Mouse (Mus musculus): ENCODE measurements around the gene Borcs6. TPM values are rescaled to one million over a fixed set of nuclear protein-coding genes. Genes with fewer than 3 reads are reported as not detected.
A peak's percentile ranks its signal among the peaks of the same experiment; 100 is the strongest.

Borcs6 gene
- total RNA-seq, 2 experiments from 2014 or later: 26.6 to 30.8 TPM

- H3K4me3 ChIP-seq: no peak overlapping the region
- H3K27ac ChIP-seq: no peak overlapping the region
- no peak for DNase-seq (ENCODE audit: low spot score in 2 of 2)
- TF ChIP-seq CTCF (conservative IDR thresholded peaks at IDR 0.05): no peak
These were observed 45.0 kb downstream of the Borcs6 start for GRCm38 (mm10) chr11:69104487-69104886.

GRCm38 (mm10) chr11:69105227-69105626 is 45.7 kb downstream of the Borcs6 start:
- no peak overlapping the region for H3K4me3 ChIP-seq

GRCm38 (mm10) chr11:69105796-69106195 is 46.3 kb downstream of the Borcs6 start:
- TF ChIP-seq CTCF (conservative IDR thresholded peaks at IDR 0.05): no peak
- no peak for DNase-seq (ENCODE audit: low spot score in 2 of 2)

More at GRCm38 (mm10) chr11:69105227-69105626, 45.7 kb downstream of the Borcs6 start:
- H3K27ac ChIP-seq: no peak overlapping the region
- DNase-seq (ENCODE audit: low spot score in 2 of 2): no peak
- TF ChIP-seq CTCF (conservative IDR thresholded peaks at IDR 0.05): no peak

GRCm38 (mm10) chr11:69106299-69106698 is 46.8 kb downstream of the Borcs6 start:
- TF ChIP-seq CTCF (conservative IDR thresholded peaks at IDR 0.05): no peak
- H3K4me3 ChIP-seq: no peak overlapping the region
- no peak overlapping the region for H3K27ac ChIP-seq
- DNase-seq (ENCODE audit: low spot score in 2 of 2): peak in 1 of 2 experiments; percentile 16

More at GRCm38 (mm10) chr11:69105796-69106195, 46.3 kb downstream of the Borcs6 start:
- Histone ChIP-seq H3K27ac (no peak overlapping the region), H3K4me3 (no peak overlapping the region)

GRCm38 (mm10) chr11:69106842-69107241 is 47.3 kb downstream of the Borcs6 start:
- Histone ChIP-seq H3K27ac (no peak overlapping the region), H3K4me3 (no peak overlapping the region)
- TF ChIP-seq CTCF (conservative IDR thresholded peaks at IDR 0.05): no peak
- peak in 1 of 2 experiments; percentile 14 for DNase-seq (ENCODE audit: low spot score in 2 of 2)

- Histone ChIP-seq H3K27ac (no peak overlapping the region), H3K4me3 (no peak overlapping the region)
- TF ChIP-seq CTCF (conservative IDR thresholded peaks at IDR 0.05): no peak
- no peak for DNase-seq (ENCODE audit: low spot score in 2 of 2)
These were observed 48.2 kb downstream of the Borcs6 start for GRCm38 (mm10) chr11:69107676-69108075.

GRCm38 (mm10) chr11:69108223-69108622 is 48.7 kb downstream of the Borcs6 start:
- TF ChIP-seq CTCF (conservative IDR thresholded peaks at IDR 0.05): no peak
- Histone ChIP-seq H3K4me3 (no peak overlapping the region), H3K27ac (no peak overlapping the region)
- DNase-seq (ENCODE audit: low spot score in 2 of 2): no peak

- no peak for DNase-seq (ENCODE audit: low spot score in 2 of 2)
- no peak for TF ChIP-seq CTCF (conservative IDR thresholded peaks at IDR 0.05)
- Histone ChIP-seq H3K27ac (no peak overlapping the region), H3K4me3 (no peak overlapping the region)
These were observed 49.7 kb downstream of the Borcs6 start for GRCm38 (mm10) chr11:69109032-69109900.

GRCm38 (mm10) chr11:69110319-69111046 is 51.0 kb downstream of the Borcs6 start:
- no peak for TF ChIP-seq CTCF (conservative IDR thresholded peaks at IDR 0.05)
- H3K4me3 ChIP-seq: peak overlapping the region; percentile 60
- peak overlapping the region; percentile 44; the same call in 1 of the 2 replicates for H3K27ac ChIP-seq
- peak; percentile 89 to 97 for DNase-seq (ENCODE audit: low spot score in 2 of 2)

Other genes starting within 250 kb of the Borcs6 start
- gene Ndel1, start 187.9 kb upstream of the Borcs6 start, total RNA-seq (2021): 10 to 100 TPM; 81.1 to 96.3 TPM
- gene Rnf222, start 171.2 kb upstream of the Borcs6 start, total RNA-seq (2021): not detected
- 100 to 1,000 TPM; 766 to 781 TPM for gene Rpl26, start 158.1 kb upstream of the Borcs6 start, total RNA-seq (2021)
- gene Odf4, start 132.6 kb upstream of the Borcs6 start, total RNA-seq (2021): not detected
- gene Arhgef15, start 102.2 kb upstream of the Borcs6 start, total RNA-seq (2021): 1 to 10 TPM; 9.5 to 9.7 TPM
- 1 to 10 TPM; 5.8 to 6.2 TPM for gene Slc25a35, start 91.6 kb upstream of the Borcs6 start, total RNA-seq (2021)
- 10 to 100 TPM; 16.8 to 20.7 TPM for gene Rangrf, start 84.5 kb upstream of the Borcs6 start, total RNA-seq (2021)
- 10 to 100 TPM; 27.5 to 27.8 TPM for gene Pfas, start 51.3 kb upstream of the Borcs6 start, total RNA-seq (2021)
- 10 to 100 TPM; 40.3 to 43.1 TPM for gene Ctc1, start 43.8 kb upstream of the Borcs6 start, total RNA-seq (2021)
- under 1 TPM; 0.54 to 0.79 TPM for gene Aurkb, start 14.1 kb upstream of the Borcs6 start, total RNA-seq (2021)
- gene Tmem107, start 11.1 kb downstream of the Borcs6 start, total RNA-seq (2021): 10 to 100 TPM; 20.3 to 21.6 TPM
- gene Vamp2, start 28.8 kb downstream of the Borcs6 start, total RNA-seq (2021): 1,000 to 10,000 TPM in 1 of 2 experiments, 100 to 1,000 TPM in 1; 988 to 1,016 TPM
- gene Per1, start 35.5 kb downstream of the Borcs6 start, total RNA-seq (2021): 10 to 100 TPM; 83.4 to 95.2 TPM
- 1 to 10 TPM in 1 of 2 experiments, under 1 TPM in 1; 0.79 to 1.0 TPM for gene Hes7, start 60.7 kb downstream of the Borcs6 start, total RNA-seq (2021)
- gene 9130213A22Rik, start 62.9 kb downstream of the Borcs6 start, total RNA-seq (2021): 1 to 10 TPM; 1.4 to 1.5 TPM
- gene Aloxe3, start 66.2 kb downstream of the Borcs6 start, total RNA-seq (2021): 10 to 100 TPM in 1 of 2 experiments, 1 to 10 TPM in 1; 7.8 to 11.1 TPM
- 10 to 100 TPM in 1 of 2 experiments, 1 to 10 TPM in 1; 8.7 to 12.2 TPM for gene Alox12b, start 97.3 kb downstream of the Borcs6 start, total RNA-seq (2021)
- gene Alox8, start 138.1 kb downstream of the Borcs6 start, total RNA-seq (2021): 1 to 10 TPM; 7.5 to 8.2 TPM
- 1 to 10 TPM; 2.1 to 2.3 TPM for gene Gucy2e, start 177.3 kb downstream of the Borcs6 start, total RNA-seq (2021)

Data from layer of hippocampus, adult 2 months (tissue).